Mouse (Mus musculus) ES-CJ7 (cell line): Measurements from ENCODE around the gene Fam120a.

Source experiments
- DNase-seq: peaks from one replicate; pipeline ENCODE4 v3.0.0; 2011; ENCODE audit warnings: low read depth, low spot score

Fam120a gene

GRCm38 (mm10) chr13:48917113-48917599 is 50.7 kb downstream of the Fam120a start:
- DNase-seq = no peak

GRCm38 (mm10) chr13:48913680-48914079 is 54.1 kb downstream of the Fam120a start:
- DNase-seq = no peak

GRCm38 (mm10) chr13:48913141-48913540 is 54.7 kb downstream of the Fam120a start:
- no peak for DNase-seq

DNA sequence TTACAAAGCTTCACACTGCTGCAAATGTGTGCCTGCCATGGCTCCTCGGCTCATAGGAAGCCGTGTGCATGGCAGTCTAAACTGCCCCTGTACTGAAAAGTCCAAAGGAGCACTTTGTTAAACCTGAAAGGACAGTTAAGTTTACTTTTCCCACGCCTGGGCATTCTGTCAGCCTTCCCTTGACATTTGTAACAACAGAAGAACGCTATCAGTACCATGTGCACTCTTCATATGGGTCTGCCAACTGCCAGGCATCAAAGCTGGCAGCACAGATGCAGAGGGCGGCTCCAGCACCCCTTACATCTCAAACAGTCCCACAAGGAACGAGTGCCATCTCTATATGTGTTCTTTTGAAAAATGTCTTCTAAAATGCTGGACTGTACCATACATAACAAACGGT is 56.4 kb downstream of the Fam120a start:
- DNase-seq = no peak

DNA sequence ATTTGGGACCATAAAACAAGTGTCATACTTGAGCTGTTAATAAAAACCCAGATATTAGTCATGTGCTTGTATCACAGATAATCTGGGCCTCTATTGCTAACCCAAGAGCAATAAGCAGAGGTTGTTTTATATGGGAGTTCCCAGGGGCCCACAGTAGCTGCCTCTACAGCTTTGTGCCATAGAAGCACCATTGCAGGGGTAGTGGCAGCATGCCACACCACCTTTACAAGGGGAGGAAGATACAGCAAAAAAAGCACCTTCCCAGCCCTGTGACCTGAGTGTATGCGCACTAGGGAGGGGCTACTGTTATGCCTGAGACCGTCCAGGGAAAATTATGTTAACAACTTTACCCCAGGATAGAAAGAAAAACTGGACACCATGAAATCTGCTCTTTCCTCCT is 62.4 kb downstream of the Fam120a start:
- no peak for DNase-seq

- no peak for DNase-seq
These were observed 72.4 kb downstream of the Fam120a start for GRCm38 (mm10) chr13:48895376-48895775.

DNA sequence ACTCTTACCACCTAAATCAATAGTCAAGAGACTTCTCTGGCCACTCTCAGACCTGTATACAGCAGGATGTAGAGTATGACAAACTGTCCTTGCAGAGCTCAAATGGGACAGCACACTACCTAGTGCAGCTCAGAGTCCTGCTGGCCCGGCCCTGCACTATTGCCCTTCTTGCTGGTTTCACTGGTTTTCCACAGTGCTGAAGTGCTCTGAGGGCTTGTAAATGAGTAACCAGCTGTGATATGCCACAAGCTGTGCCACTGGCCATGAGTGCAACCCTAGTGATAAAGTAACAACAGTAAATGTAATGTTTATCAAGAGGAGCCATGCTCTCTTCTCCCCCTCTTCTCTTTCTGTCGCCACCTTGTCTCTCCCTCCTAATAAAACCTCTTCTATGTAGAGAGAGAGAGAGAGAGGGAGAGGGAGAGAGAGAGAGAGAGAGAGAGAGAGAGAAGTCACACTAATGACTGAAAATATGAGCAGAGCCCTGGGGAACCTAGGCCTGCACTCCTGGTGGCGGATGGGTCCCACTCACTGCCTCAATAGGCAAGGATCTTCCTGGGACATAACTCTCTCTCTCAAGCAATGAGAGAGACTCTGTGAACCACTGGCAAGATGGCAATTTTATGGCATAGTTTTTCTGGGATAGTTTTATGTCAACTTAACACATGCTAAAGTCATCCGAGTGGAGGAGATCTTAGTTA is 77.4 kb downstream of the Fam120a start:
- DNase-seq = no peak

GRCm38 (mm10) chr13:48878534-48878933 is 89.3 kb downstream of the Fam120a start:
- DNase-seq = peak; percentile 98

DNA sequence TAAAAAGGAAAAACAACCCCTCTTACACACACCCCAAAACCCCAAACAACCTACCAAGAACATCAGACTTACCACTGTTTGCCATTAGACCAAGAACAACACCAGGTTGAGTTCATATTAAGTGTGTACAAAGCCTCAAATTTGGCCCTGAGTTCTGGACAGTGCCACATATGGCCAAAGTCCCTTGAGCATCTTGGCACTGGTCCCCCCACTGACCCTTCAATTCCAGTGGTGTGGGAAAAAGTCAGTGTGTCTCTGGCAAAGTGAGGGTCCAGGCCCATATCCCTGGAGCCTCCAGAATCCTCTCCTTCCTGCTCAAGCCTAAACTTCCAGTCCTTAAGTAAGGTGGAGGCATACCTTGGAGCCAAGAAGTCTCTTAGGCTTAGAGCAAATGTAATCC is 90.0 kb downstream of the Fam120a start:
- no peak for DNase-seq

DNA sequence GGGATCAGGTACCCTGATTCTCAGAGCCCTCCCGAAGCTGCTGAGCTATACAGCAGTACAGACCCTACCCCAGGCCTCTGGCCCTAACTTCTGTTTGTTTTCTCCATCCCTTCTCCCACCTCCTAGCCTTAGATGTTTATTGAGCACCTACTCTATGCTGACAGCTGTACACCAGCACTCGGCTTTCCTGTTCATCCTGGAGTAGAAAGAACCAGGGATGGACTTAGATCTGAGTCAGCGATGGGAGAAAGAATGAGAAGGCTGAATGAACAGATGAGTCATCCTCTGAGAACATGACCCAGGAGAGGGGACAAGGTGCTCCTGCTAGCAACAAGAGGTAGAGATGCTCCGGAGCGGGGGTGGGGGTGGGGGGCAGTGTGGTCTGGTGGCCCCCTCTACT is 95.1 kb downstream of the Fam120a start:
- no peak for DNase-seq

DNA sequence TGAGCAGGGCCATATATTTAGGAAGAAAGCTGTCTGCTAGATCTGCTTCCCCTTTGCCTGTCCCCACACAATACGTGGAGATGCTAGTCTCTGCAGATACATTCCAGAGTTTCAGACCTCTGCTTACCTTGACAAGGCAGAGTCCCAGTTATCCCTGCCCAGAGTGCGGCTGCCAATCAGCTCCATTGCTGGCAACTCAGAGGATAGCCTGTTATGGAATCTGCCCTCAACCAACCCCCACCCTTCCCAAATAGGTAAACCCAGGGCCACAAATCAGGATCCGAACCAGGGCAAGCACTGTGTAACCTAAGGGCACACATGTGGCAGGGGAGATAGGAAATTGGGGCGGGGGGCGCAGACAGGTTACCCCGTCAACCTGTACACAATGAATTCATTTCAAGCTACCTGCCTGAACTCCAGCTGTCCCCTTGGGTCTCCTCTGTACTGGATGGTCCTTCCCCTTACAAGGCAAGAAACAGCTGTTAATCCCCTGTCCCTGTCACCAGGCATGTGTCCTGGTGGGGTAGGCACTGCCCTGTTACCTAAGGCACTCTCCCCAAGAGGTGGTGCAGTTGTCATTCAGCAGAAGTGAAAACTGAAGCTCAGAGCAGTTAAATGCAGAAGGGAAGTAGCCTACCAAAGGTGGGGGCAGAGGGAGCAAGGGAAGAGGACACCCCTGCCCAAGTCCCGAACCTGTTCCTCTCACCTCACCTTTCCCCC is 95.8 kb downstream of the Fam120a start:
- no peak for DNase-seq

DNA sequence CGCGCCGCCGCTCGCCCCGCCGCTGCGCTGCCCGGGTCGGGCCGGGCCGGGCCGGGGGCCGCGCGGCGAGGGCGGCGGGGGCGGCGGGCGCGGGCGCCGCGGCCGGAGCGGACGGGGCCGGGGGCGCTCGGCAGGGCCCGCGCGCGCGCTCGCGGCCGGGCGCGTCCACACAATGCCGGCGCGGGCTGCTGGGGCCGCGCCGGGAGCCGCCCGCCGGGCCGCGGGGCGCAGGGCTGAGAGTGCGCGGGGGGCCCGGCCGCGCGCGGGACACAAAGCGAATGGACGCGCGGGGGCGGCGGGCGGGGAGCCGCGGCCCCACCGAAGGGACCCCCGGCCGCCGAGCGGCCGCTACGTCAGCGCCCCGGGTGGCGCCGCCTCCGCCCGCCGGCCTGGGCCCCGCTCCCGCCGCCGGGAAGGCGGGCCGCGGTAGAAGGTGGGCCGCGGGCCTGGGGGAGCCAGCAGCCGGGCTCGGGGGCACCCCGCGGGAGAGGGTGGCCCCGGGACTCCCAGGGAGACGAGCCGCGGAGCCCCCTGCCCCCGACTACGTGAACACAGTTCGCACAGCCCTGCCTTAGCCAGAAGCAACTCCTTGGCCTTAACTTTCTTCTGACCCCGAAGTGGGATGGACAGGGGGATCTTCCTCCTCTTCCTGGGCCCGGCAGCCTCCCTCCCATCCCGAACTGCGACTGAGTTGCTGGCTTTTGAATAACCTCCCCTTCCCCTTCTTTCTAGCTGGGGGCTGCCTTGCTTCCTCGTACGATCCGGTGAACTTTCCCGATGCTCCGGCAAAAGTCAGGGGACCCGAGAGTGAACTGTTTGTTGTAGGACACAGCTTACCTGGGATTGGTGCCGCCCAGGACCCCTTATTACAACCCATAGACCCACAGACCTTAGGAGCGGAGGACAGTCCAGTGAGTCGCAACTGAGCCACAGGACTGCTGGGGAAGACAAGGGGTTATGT is 96.8 kb downstream of the Fam120a start, which contains the start of gene Phf2:
Gene Phf2, minus strand, starts transcription at position 349 of the 961 bp plus-strand sequence.
- peak; percentile 30 for DNase-seq

DNA sequence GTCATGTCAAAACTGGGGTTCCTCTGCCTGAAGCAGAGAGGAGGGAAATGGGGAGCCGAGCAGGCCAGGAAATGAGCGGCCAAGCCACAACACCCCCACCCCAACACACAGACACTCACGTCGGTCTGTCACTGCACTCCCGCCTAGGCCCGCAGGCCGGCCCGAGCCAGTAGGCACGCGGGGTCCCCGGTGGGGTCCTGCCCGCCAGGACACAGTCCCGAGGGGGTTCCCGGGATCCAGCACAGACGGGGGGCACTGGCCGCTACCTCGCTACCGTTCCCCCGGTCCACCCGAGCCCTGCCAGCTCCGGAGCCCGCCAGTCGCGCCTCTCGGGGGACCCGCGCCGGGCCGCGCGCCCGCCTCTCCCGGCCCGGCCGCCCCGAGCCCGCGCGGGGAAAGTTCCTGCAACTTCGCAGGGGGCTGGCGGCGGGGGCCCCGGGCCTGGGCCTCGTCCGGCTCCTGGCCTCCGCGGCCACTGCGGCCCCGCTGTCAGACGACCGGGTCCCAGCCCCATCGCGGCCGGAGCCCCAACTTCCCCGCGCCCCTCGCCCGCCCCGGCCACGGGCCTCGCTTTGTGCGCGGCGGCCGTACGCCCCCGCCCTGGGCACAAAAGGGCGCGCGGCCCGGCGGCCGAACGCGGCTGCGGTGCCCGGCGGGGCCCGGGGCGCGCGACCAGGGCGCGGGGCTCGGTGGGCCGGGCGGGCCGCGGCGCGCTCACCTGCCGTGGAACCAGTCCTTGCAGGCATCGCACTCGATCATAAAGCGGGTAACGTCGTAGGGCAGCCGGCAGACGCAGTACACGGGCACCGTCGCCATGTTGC is 97.7 kb downstream of the Fam120a start:
- DNase-seq = no peak

- DNase-seq = no peak
These were observed 98.2 kb downstream of the Fam120a start for GRCm38 (mm10) chr13:48869600-48869949.

- no peak for DNase-seq
These were observed 98.7 kb downstream of the Fam120a start for GRCm38 (mm10) chr13:48869088-48869487.

DNA sequence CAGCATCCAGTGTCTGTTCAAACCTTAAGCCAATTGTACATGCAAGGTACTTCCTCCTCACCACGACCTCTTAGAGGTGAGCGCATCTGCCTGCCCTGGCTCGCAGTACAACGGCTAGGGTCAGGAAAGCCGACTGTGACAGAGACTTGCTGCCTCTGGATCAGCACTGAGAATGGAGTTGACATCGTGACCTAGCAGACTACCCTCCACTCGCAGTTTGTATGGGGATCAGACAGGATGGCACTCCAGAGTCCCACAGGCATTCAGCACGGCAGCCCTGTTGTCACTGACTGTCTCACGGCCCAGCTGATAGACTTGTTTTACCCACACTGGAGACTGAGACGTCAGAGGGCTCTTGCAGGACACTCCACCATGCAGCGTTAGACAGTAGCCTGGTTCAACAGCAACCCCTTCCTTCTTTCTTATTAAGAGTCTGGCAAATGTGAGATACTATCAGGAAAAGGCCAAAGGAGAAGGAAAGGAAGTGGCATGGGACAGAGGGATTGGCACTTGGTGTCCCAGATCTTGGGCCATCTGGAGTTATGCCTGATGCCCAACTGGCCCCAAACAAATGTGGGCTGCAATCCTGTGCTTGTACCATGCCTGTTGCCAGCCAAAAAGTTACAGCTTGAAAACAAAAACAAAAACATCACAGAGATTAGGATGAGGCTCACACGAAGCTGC is 103.0 kb downstream of the Fam120a start:
- no peak for DNase-seq

DNA sequence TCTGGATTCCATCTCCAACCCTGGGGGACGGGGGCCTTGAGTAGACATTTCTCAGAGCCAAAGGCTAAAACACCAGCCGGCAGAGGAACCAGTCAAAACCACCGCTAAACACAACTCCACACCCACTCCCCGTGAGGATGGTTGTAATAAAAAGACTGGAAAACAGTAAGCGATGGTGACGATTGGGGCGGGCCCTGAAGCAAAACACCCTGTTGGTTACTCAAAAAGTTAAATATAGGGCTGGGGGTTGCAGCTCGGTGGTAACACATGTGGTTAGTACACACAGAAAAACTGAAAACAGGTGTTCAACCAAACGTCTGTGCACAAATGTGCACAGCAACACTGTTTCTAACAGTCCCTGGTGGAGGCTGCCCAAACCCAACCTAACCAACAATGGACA is 104.3 kb downstream of the Fam120a start:
- no peak for DNase-seq

DNA sequence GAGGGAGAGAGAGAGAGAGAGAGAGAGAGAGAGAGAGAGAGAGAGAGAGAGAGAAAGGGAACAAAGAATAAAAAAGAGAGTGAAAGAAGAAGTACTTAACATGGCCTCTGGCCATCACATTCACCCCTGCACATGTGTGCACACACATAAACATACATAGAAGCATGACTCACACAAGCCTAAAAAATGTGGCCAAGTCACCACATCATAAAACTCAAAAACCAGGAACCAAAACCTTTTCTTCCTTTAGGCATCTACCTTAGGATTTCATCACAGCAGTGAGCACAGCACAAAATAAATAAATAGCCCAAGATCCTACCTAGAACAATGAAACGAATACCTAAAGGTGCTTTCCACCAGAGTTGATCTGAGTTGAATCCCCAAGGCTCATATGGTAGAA is 105.9 kb downstream of the Fam120a start:
- DNase-seq = no peak

DNA sequence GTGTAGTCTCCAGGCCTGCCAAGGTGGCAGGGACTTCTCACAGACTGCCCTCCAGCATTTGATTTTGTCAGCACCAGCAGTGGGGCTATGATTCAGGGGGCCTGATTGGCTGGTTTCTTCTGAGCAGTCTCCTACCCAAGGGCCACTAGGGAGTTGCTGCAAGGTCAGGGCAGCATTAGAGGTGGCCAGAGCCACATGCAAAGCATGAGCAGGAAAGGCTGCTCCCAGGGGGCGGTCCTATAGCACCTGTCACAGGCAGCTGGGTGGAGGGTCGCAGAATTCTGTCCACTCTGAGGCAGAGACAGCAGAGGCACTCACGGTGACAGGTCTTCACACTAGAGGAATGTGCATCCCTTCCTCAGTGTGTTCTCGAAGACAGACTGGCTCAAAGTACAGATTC is 109.0 kb downstream of the Fam120a start:
- no peak for DNase-seq

- DNase-seq = no peak
These were observed 109.8 kb downstream of the Fam120a start for GRCm38 (mm10) chr13:48858054-48858453.
